Mouse (Mus musculus) skeletal muscle tissue, adult 2 months (tissue): ENCODE data around the gene Ltb4r1.

Source experiments
- DNase-seq: peaks from one replicate; pipeline ENCODE4 v3.0.0-alpha.2; 2012; ENCODE audit warnings: low read depth, low spot score

Gene Ltb4r1

GRCm38 (mm10) chr14:55765696-55766095 is at the start of gene Ltb4r1:
Gene Ltb4r1 (plus strand): TSS chr14:55765962.
- DNase-seq = no peak

GRCm38 (mm10) chr14:55716271-55716670 is 49.5 kb upstream of the Ltb4r1 start:
- DNase-seq = no peak

DNA sequence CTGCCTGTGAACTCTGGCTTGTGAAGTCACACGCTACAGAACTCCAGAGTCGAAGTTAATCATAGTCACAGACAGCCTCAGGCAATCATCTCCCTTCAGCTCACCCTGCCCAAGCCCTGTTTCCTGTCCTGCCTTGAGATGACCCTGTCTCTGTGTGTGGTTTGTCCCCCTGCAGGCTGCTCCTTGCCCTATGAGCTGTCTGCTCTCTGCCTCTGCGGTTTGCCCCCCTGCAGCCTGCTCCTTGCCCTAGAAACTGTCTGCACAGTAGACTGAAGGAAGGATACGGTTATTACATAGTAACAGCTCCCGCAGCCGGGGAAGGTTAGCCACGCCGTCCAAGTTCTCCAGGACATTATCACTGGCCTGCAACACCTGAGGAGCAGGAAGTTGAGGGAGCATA is 48.9 kb upstream of the Ltb4r1 start:
- DNase-seq = no peak

DNA sequence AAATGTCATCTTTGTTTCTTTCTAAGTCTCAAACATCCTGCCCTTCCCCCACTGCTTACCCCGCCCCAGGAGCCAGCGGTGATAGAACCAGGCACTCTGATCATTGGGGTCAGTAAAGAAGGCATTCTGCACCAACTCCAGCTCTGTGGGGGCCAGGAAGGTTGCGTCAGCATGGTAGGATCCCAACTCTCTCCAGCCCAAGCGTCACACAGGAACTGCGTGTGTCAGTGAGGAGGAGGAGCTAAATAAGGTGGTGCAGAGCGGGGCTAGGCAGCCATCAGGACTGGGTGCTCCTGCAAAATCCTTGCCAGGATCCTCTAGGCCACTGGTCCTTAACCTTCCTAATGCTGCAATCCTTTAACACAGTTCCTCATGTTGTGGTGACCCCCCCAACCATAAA is 46.0 kb upstream of the Ltb4r1 start:
- no peak for DNase-seq

DNA sequence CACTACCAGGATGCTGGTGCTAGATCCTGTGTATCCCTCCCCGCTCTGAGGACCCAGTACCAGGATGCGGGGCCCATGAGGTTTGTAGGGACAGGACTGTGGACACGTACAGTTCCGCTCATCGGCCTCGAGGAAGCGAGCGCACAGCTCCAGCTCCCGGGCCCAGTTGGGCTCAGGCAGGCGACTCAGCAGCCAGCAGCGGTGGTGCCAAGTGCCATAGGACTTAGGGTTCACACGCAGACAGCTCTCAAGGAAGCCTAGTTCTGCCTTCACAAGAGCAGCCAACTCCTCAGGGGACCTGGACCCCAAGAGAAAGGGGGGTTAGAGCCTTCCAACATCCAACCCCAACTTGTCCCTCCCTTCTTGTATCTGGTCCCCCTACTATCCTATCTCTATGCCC is 45.1 kb upstream of the Ltb4r1 start:
- DNase-seq = no peak

DNA sequence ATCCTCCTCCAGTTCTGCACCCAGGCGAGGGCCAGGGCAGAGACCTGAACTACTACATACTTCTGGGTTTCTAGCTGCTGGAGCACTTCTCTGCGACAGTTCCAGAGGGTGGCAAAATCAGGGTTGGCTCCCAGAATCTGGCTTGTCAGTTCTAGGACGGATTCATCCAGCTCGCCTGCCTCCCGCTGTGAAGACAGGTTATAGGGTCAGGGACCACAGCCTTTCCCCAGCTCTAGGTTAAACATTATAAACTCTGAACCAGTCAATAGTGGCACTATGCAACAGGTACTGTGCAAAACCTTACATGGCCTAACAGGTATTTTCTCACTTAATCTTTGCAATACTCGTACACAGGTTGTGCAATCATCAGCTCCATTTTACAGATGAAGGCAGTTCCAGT is 44.7 kb upstream of the Ltb4r1 start:
- no peak for DNase-seq

GRCm38 (mm10) chr14:55721700-55722437 is 43.9 kb upstream of the Ltb4r1 start, which contains the start of gene Rabggta:
Gene Rabggta (minus strand): TSS chr14:55722263.
- DNase-seq = peak; percentile 80

DNA sequence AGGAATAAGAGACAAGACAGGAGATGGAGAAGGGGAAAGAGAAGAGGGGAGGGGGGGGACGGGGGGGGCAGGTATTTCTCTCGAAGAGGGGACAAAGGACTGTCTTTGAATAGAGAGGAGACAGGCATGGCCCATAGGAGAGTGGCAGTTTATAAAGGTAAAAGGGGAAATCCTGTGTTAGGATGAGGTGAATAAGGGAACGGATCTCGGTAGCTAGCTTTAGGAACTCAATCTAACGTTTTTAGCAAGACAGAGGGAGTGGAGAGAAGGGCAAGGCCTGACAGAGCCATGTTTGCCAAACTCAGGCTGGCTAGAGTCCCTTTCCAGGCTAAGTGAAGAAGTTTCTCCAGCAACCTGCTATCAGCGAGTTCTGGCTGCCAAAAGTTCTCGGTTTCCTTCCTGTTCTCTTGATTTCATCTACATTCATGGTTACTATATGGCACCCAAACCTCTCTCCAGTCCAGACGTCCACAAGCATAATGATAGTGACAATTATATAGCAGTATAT is 43.3 kb upstream of the Ltb4r1 start:
- no peak for DNase-seq

- no peak for DNase-seq
Measured at GRCm38 (mm10) chr14:55723433-55723832, 42.3 kb upstream of the Ltb4r1 start.

DNA sequence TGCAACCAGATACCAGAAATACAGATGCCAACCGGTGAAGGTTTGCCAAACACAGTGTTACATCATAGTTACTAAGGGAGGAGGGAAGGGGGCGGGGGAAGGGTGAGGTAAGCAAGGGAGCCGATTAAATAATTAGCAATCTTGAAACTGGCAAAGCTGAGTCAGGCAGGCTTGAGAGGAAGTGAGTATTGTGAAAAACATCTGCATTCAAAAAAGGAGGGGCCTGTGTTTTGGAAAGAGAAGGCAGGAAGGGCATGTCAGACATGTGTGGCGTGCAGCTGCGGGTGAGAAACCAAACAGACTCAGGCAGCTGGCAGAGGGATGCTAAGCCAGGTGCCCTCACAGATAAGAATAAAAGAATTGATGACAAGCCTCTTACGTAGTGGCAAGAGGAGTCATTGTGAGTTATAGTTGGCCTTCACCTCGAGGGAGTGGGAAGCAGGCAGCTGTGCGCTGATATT is 41.3 kb upstream of the Ltb4r1 start:
- peak; percentile 52 for DNase-seq

DNA sequence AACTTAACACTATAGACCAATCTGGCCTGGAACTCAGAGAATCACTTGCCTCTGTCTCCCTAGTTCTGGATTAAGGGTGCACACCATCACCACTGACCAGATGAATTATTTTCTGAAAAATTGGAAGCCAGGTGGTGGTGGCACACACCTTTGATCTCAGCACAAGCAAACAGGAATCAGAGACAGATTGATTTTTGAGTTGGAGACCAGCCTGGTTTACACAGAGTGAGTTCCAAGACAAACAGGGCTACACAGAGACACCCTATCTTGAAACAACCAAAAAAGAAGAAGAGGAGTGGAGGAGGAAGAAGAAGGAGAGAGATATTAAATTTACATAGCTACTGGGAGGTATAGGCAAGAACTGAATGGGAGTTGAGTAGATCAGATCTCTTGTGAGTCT is 39.5 kb upstream of the Ltb4r1 start:
- no peak for DNase-seq

DNA sequence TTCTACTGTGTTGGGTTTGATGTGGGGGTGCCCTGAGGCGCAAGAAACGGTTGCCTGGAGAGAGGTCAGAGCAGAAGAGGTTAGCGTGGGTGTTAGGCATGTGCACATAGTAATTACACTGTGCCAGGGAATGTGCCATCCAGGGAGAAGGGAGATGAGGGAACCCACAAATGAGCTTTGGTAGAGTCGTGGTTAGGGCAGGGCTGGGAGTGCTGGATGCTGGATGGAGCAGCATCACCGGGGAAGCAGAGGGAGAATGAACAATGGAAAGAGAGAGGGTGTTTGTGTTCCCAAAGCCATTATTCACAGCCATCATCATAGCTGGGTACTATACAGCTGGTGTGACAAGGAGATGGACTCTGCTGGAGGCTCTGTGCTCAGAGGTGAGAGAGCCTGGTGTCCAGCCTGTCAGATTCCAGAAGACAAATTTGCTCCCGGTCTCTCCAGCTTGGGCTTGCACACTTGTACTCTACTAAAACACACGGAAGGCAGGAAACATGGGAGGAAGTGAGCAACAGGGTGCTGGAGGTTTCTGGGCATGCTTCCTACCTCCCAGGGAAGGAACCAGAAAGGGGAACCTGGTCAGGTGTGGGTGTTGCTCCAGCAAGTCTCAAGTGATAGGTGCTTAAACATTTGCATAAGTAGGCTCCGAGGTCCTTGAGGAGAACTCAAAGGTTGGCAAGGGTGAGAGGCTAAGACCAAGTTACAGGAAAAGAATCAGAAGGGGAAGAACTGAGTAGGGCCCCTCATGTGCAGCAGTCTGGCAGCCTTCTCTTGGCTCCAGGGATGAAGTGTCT is 37.7 kb upstream of the Ltb4r1 start:
- DNase-seq = no peak

DNA sequence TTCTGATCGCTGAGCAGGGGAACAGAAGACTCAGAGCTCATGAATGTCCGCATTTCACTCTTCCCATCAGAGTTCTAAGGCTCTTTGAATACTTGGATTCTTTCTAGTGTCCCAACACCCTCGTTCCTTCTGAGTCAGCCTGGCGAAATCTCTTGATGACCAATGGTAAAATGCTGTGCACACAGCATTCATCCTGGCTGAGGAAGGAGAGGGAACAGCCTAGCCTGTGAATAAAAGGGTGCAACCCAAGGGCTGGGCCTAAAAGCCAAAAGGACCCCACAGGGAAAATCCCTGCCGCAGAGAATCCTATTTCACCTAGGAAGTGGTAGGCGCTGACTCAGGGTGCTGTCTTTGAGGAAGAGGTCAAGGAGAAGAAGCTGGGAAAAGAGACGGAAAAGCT is 35.6 kb upstream of the Ltb4r1 start:
- no peak for DNase-seq

DNA sequence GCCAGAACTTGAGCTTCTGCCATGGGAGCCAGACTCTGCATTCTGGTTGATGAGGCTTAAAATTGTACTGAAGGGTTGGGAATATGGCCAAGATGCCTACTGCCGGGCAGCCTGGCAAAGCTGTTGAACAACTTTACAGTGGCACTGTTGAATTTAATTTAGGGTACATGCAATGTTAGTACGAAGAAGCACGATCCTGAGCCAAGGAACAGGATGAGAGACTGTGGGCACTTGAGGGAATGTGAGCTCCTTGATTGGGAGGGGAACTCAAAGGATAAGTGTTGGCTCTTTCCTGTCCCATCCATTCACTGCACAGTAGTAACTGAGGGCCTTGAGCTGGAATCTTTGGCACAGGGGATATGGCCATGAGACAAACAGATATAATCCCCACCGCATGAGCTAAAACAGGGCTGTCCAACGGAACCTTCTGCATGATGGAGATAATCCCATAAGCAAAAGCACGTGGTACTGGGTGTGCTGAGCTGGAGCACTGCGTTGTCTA is 35.2 kb upstream of the Ltb4r1 start:
- no peak for DNase-seq

GRCm38 (mm10) chr14:55733889-55734288 is 31.9 kb upstream of the Ltb4r1 start:
- DNase-seq = no peak

GRCm38 (mm10) chr14:55734869-55735268 is 30.9 kb upstream of the Ltb4r1 start:
- DNase-seq = no peak

GRCm38 (mm10) chr14:55735334-55735733 is 30.4 kb upstream of the Ltb4r1 start:
- DNase-seq = no peak

GRCm38 (mm10) chr14:55735758-55736157 is 30.0 kb upstream of the Ltb4r1 start:
- no peak for DNase-seq

DNA sequence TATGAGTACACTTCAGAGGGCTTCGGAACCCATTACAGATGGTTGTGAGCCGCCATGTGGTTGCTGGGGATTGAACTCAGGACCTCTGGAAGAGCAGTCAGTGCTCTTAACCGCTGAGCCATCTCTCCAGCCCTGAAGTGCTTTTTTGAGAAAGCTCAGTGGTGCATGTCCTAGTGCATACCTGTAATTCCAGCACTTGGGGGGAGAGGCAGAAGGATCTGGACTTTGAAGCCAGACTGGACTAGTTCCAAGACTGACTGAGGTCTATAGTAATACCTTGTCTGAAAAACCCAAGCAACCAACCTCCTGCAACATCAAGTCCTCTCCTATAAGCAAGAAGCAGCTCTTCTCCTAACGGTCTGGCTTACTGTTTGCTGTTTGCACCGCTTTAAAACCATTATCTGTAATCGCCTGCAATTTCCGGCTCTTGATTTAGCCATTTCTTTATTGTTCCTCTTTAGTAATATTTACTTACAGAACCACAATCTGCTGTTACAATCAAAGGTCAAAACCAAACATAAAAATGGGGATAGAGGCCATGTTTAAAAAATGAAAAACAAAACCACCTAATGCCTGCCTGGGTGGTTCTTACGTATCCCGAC is 28.6 kb upstream of the Ltb4r1 start:
- no peak for DNase-seq

- DNase-seq = peak; percentile 80
Measured at GRCm38 (mm10) chr14:55743711-55744110, 22.1 kb upstream of the Ltb4r1 start.

DNA sequence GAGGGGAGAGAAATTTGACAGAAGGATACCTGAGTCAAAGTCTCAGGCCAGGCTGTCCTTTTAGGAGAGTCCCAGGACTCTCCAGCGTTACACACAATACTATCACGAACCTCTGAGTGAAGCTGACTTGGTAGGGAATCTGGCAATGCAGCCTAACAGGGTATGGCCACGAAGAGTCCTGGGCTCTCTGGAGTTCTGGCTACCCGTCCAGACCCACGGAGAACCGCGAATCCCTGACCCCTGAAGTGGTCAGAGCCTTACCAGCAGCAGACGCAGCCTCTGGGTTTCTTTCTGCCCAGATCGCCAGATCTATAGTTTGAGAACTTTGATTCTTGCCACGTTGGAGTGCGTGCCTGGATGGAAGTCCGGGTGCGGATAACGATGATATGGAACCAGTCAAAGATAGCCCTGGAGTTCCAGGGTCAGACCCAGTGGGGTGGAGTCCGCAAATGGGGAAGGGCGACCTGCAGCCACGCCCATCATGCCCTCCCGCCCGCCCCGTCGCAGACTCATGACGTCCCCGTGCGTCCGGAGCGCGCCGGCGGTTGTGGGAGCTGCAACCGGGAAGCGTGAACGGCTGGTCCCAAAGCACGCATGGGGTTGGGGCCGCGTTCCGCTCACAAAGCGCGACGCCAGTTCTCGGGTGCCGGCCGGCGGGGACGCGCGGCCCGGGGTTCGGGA is 20.4 kb upstream of the Ltb4r1 start, which contains the start of the genes Dhrs1 and Nop9:
Gene Dhrs1 (minus strand): TSS at position 511 of the 681 bp plus-strand sequence.
Gene Nop9 (plus strand): TSS at position 514 of the 681 bp plus-strand sequence.
- DNase-seq = peak; percentile 76
